Mouse (Mus musculus): ENCODE measurements around the gene Klk4.

Klk4 gene

DNA sequence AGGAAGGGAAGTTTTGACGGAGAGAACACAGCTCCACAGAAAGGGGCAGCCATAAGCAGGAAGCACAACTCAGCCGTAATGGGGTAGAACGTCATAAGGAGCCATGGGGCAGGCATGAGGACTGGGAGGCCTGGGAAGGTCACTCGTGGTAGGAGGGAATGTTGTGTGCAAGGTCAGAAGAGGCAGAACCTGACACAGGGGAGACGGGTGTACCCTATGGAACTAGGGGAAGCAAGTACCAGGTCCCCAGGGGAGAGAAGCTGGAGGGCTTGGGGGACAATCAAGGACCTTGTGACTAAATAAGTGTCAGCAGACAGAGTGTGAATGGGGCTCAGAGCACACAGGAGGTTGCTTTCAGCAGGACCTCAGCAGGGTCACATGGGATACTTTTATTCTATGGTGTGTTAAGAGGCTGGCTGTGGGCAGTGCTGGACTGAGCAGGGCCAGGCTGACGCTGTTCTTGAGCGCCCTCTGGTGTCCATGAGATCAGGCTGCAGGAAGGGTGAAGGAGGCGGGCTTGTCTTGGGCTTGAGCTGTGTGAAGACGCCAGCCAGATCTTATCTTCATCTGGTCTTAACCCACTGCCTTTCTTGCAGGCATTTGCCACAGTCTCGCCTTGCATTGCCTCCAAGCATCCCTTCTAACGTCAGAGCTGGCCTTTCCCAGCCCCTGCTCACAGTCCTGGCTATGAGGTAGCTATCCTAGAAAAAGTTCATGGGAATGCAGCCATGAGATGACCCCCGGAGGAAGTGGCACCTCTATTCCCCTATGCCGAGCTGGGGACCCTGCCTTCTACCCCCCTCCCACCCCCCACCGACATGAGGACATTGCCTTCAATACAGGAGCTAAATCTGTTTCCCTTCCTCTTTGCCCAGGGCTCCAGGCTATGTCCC lies 38.8 kb downstream of the Klk4 start:
- peak; percentile 30 for DNase-seq (ENCODE audit: extremely low spot score, low read depth, low spot score)

DNA sequence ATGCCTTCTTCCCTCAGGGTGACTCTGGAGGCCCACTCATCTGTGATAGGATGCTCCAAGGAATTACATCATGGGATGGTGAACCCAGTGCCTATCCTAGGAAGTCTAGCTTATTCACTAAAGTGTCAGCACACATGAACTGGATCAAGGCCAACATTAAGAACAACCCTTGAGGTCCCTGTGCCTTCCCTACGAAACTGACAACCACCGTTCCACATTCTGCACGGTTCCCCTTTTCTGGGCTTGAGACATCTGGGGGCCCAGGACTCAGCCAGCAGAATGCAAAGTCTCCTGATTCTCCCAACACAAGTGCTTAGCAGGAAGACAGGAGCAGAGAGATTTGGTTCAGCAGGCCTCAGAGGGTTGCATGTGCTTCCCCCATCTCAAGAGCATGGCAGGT lies 39.6 kb downstream of the Klk4 start:
- DNase-seq (ENCODE audit: extremely low spot score, low read depth, low spot score) = no peak

DNA sequence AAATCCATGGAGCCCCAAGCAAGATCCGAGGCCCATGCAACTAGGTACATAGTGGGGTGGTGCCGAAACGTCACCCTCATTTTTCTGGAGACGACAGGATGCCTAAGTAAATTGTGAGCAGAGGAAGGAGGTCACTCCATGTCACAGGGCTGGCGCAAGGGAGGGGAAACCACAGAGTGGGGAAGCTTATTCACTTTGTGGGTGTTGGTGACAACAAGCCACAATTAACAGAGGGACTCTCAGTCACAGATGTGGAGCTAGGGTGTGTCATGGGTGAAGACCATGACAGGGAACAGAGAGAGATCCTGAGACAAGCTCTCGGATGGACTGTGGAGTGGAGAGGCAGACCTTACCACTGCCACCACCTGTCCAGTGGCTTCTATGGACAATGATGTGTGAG lies 40.1 kb downstream of the Klk4 start:
- DNase-seq (ENCODE audit: extremely low spot score, low read depth, low spot score) = no peak

DNA sequence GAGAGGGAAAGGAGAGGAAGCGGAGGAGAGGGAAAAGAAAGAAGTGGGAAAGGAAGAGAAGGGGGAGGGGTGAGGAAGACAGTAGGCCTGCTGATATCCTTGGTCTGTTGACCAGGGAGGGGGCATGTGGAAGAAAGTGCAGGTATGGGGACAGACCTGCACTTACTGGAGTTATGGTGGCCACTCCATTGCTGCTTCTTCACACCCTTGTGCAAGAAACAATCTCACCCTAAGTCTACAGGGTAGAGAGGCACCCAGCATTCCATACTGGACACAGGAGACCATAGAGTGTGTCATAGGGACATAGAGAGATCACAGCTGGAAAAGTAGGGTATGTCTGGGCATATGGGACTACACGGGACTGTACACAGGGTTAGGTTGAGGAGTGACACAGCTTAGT lies 41.0 kb downstream of the Klk4 start:
- no peak for DNase-seq (ENCODE audit: extremely low spot score, low read depth, low spot score)

- no peak for DNase-seq (ENCODE audit: extremely low spot score, low read depth, low spot score)
Observed at GRCm38 (mm10) chr7:43925985-43926384, 45.0 kb downstream of the Klk4 start.

GRCm38 (mm10) chr7:43928521-43928920 lies 47.6 kb downstream of the Klk4 start:
- no peak for DNase-seq (ENCODE audit: extremely low spot score, low read depth, low spot score)

GRCm38 (mm10) chr7:43932337-43932736 lies 51.4 kb downstream of the Klk4 start:
- DNase-seq (ENCODE audit: extremely low spot score, low read depth, low spot score) = no peak

GRCm38 (mm10) chr7:43933440-43933839 lies 52.5 kb downstream of the Klk4 start, which contains the start of gene Klk15:
Gene Klk15, plus strand, starts transcription at chr7:43933740.
- DNase-seq (ENCODE audit: extremely low spot score, low read depth, low spot score) = no peak

GRCm38 (mm10) chr7:43934747-43935146 lies 53.8 kb downstream of the Klk4 start:
- DNase-seq (ENCODE audit: extremely low spot score, low read depth, low spot score) = no peak

All from hindlimb bud, embryonic 11.5 days (tissue).